Mouse (Mus musculus) forebrain, embryonic 13.5 days (tissue): ENCODE results near the gene Cacnb3. TPM values are rescaled to one million over a fixed set of nuclear protein-coding genes. Genes with fewer than 3 reads are reported as not detected.
"Not testable (repeated sequence)": the region's sequence is repeated elsewhere in the genome, so short reads cannot be mapped to it uniquely, and the experiment has no call there.

Experiments
- ATAC-seq: fragments of 200-750 bp; cut with Nextera tagmentation; 2 replicates; pipeline ENCODE4 v1.8.0; 2017
- H3K27ac ChIP-seq: fragments of 300-500 bp; sonication (generic); 2 replicates; pipeline ENCODE4 v1.5.1; 2015; ENCODE audit warnings: inconsistent platforms, mild to moderate bottlenecking, moderate library complexity
- H3K27me3 ChIP-seq: fragments of 300-500 bp; sonication (generic); 2 replicates; pipeline ENCODE4 v1.6.1; 2015; ENCODE audit warnings: mild to moderate bottlenecking, inconsistent platforms
- H3K36me3 ChIP-seq: fragments of 300-500 bp; sonication (generic); 2 replicates; pipeline ENCODE4 v1.6.1; 2015; ENCODE audit warnings: mild to moderate bottlenecking, inconsistent platforms; ENCODE audit not compliant: poor library complexity, severe bottlenecking
- H3K4me1 ChIP-seq: fragments of 300-500 bp; sonication (generic); 2 replicates; pipeline ENCODE4 v1.6.1; 2015; ENCODE audit warnings: inconsistent platforms
- H3K4me2 ChIP-seq: fragments of 300-500 bp; sonication (generic); 2 replicates; pipeline ENCODE4 v1.6.1; 2015; ENCODE audit warnings: inconsistent platforms, mild to moderate bottlenecking, moderate library complexity
- H3K4me3 ChIP-seq: fragments of 300-500 bp; sonication (generic); 2 replicates; pipeline ENCODE4 v1.5.1; 2015; ENCODE audit warnings: mild to moderate bottlenecking, inconsistent platforms
- H3K9ac ChIP-seq: fragments of 300-500 bp; sonication (generic); 2 replicates; pipeline ENCODE4 v1.6.1; 2015; ENCODE audit warnings: mild to moderate bottlenecking, inconsistent platforms
- H3K9me3 ChIP-seq: fragments of 300-500 bp; sonication (generic); replicated peaks from 2 replicates; pipeline ENCODE4 v1.6.1; 2016; ENCODE audit warnings: inconsistent platforms
- WGBS: fragments of 180-500 bp; shearing (Covaris S2); methylation state at CpG from one replicate; pipeline ENCODE4 v1.1.7; 2015; 5-methylcytosine and 5-hydroxymethylcytosine counted together
- polyA plus RNA-seq: library from polyadenylated mRNA; unstranded; fragments of >200 nt; fragmentation: Nextera tagmentation; extraction: Ambion mirVana; gene quantifications from 2 replicates; pipeline ENCODE4 v1.2.1, GENCODE M21; 2015

Gene Cacnb3
- polyA plus RNA-seq = 82.1 and 94.8 TPM in 2 replicates

DNA sequence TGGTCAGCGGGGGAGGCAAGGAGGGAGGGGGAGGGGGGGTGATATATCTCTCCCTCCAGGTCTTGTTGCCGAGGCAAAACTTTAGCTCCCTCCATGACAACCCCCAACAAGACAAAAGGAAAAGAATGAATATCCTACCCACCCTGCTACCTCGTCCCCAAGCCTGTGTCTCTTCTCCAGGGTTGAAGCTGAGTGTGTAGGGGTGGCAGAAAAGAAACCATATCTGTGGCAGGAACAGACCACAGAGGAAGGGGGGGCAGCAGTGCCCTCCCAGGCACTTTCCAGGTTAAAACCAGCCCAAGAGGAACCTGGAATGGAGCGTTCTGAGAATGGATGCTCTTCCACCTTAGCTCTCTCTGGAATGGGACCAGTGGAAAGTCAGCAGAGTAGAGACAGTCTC, at the start of gene Cacnb3:
Gene Cacnb3 (plus strand): TSS at position 301 of the 400 bp plus-strand sequence.
- Histone ChIP-seq H3K9ac (peak within 1 kb of the TSS; percentile 92), H3K27me3 (peaks cover 50% of the 10 kb centered on the region), H3K27ac (no peak within 1 kb of the TSS), H3K4me3 (peak within 1 kb of the TSS; percentile 72), H3K4me1 (peaks cover 53% of the 10 kb centered on the region), H3K9me3 (no peaks in the 10 kb centered on the region), H3K36me3 (no peaks in the 10 kb centered on the region), H3K4me2 (peak within 1 kb of the TSS; percentile 88)
- WGBS = 48% methylated on average over 4 of the region's 4 CpGs
- ATAC-seq = no peak

DNA sequence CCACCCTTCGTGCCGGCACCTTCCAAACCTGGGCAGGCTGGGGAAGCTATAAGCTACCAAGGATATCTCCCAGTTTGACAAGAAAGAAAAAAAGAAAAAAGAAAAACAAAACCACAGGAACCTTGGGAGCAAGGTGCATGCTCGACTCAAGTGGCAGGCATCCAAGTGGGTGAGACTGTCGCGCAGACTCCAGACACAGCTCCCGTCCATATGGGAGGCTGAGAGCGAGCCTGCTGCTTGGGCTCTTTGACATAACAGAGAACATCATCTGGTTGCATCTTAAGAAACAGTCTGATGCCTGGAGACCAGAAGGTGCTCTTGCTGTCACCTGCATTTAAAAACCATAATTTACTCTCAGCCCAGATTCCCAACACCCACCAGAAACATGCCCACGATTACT, 48.2 kb upstream of the Cacnb3 start:
- Histone ChIP-seq H3K27me3 (no peaks in the 10 kb centered on the region), H3K9ac (no peak overlapping the region), H3K4me2 (no peak overlapping the region), H3K36me3 (no peaks in the 10 kb centered on the region), H3K27ac (0 out of 2 replicates have a peak overlapping the region, but pooled peaks have one; percentile 52), H3K9me3 (no peaks in the 10 kb centered on the region), H3K4me1 (no peaks in the 10 kb centered on the region), H3K4me3 (no peak overlapping the region)
- WGBS = 81% methylated on average over 8 of the region's 8 CpGs
- ATAC-seq = no peak

DNA sequence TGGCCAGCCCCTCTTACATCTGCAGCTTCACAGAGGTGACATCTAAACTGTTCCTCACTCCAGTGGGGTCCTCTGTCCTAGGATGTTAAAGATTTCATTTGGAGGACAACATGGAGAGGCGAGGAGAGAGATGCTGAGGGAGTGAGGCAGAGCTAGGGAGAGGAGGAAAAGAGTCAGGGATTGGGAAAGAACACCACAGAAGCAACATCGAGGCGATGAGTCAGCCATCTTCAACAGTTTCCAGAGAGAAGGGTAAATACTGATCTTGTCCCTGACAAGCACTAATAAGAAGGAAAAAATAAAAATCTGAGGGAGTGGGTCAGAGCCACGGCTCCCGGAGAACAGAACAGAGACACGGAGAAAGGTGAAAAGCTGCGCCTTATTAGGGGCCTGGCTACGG, 47.6 kb upstream of the Cacnb3 start:
- Histone ChIP-seq H3K36me3 (no peaks in the 10 kb centered on the region), H3K27me3 (no peaks in the 10 kb centered on the region), H3K9me3 (no peaks in the 10 kb centered on the region), H3K4me3 (no peak overlapping the region), H3K9ac (no peak overlapping the region), H3K4me1 (no peaks in the 10 kb centered on the region), H3K27ac (peak overlapping the region; percentile 52; the same call in 1 of the 2 replicates), H3K4me2 (no peak overlapping the region)
- WGBS = 82% methylated on average over 8 of the region's 8 CpGs
- no peak for ATAC-seq

DNA sequence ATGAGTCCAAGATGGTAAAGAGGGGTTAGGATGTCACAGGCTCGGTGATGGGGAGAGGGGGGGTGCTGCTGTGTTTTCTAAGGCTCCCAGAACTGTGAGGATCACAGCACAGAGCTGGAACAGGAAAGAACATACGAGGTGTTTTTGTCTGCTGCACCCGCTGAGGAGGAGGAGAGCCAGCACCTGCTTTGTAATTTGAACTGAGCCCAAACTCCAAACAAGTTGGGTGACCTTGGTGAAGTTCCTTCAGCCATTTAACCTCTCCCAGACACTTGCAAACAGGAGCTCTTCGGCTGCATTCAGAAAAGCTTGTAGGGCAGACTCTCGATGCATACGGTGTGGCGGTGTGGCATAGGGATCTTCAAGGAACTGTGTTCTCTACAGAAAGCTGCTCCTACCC, 45.2 kb upstream of the Cacnb3 start:
- Histone ChIP-seq H3K27me3 (no peaks in the 10 kb centered on the region), H3K9ac (no peak overlapping the region), H3K4me1 (no peaks in the 10 kb centered on the region), H3K9me3 (no peaks in the 10 kb centered on the region), H3K27ac (no peak overlapping the region), H3K4me2 (no peak overlapping the region), H3K4me3 (no peak overlapping the region), H3K36me3 (peaks cover 16% of the 10 kb centered on the region)
- no peak for ATAC-seq
- WGBS = 41% methylated on average over 7 of the region's 7 CpGs

DNA sequence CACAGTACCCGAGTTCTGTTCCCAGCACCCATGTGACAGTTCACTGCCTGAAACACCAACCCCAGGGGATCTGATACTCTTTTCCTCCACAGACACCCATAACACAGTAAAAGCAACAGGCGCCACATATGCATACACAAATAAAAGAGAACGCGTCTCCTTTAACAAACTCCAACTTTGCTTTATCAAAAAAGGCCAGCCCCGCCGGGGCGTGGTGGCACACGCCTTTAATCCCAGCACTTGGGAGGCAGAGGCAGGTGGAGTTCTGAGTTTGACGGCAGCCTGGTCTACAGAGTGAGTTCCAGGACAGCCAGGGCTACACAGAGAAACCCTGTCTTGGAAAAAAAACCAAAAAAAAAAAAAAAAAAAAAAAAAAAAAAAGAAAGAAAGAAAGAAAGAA, 44.5 kb upstream of the Cacnb3 start:
- H3K27ac ChIP-seq, H3K9ac ChIP-seq, H3K27me3 ChIP-seq, ATAC-seq, H3K9me3 ChIP-seq, H3K4me3 ChIP-seq, H3K4me1 ChIP-seq, H3K4me2 ChIP-seq: not testable (repeated sequence)
- peaks cover 23% of the 10 kb centered on the region for H3K36me3 ChIP-seq
- WGBS = 83% methylated on average over 9 of the region's 9 CpGs

DNA sequence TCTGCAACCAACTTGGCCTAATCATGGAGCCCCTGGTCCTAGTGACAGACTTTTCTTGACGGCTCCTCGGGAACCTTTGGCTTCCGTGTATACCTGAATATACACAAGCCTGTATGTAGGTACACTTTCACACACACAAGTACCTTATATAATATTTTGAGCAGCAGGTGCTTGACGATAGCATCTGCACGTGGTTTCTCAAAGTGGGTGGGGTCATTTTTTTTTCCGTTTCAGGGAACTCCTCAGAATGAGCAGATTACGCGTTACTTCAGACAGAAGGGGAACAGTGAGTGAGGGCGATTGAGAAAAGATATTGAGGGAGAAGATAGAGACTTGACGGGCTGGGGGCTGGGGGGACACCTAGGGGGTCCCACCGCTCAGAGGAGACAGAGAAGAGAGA, 42.9 kb upstream of the Cacnb3 start:
- H3K9ac ChIP-seq = no peak overlapping the region
- ATAC-seq = no peak
- H3K4me1 ChIP-seq = no peaks in the 10 kb centered on the region
- H3K36me3 ChIP-seq = peaks cover 39% of the 10 kb centered on the region
- no peaks in the 10 kb centered on the region for H3K9me3 ChIP-seq
- H3K4me3 ChIP-seq = no peak overlapping the region
- no peak overlapping the region for H3K4me2 ChIP-seq
- H3K27ac ChIP-seq = no peak overlapping the region
- no peaks in the 10 kb centered on the region for H3K27me3 ChIP-seq
- 91% methylated on average over 11 of the region's 11 CpGs for WGBS

DNA sequence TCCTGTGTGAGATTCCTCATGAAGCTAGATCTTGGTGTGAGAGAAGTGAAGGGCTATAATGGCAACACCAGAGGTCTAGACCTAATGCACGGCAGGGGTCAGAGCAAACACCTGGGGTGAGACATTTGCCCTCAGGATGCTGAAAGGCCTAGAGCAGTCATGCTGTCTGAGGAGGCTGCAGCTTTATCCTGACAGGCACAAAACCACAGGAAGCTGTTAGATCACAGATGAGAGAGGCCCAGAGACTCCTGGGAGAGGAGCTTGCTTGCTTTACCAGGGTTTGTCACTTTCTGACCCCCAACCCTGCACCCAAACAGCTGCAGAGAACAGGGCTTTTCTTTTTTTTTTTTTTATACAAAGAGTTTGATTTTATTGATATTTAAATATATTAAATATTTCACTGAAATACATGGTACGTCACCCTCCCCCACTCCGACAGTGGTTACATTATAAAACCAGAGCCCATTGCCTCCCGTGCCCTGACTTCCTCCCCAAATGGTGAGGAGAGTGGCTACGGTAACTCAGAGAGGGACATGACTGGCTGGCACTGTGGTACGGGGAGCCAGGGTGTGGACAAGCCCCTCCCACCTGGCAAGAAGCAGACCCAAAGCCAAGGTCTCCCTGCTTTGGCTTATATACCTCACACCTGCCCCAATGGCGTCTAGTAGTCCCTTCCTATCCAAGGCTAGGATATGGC, 40.9 kb upstream of the Cacnb3 start:
- no peak overlapping the region for H3K9ac ChIP-seq
- no peak overlapping the region for H3K4me2 ChIP-seq
- no peaks in the 10 kb centered on the region for H3K27me3 ChIP-seq
- H3K4me3 ChIP-seq = no peak overlapping the region
- WGBS = 84% methylated on average over 7 of the region's 7 CpGs
- no peaks in the 10 kb centered on the region for H3K9me3 ChIP-seq
- H3K36me3 ChIP-seq = peaks cover 60% of the 10 kb centered on the region
- ATAC-seq = no peak
- H3K27ac ChIP-seq = no peak overlapping the region
- no peaks in the 10 kb centered on the region for H3K4me1 ChIP-seq

DNA sequence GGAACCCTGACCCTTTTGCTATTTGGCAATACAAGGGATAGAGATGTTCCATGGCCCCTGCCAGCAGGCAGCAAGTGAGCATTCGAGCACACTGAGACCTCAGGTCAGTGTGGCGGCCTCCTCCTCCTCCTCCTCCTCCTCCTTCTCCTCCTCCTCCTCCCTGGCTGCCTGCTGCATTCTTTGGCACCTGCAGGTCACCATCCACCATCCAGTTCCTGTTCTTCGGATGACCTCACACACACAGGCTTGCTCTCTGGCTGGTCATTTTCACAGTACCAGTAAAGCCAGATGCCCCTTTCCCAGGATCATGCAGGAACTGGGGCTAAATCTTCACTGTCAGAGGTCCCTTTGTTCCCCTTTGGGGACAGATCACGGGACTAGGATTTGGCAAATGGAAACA, 39.2 kb upstream of the Cacnb3 start:
- no peak for ATAC-seq
- no peaks in the 10 kb centered on the region for H3K27me3 ChIP-seq
- no peak overlapping the region for H3K4me2 ChIP-seq
- H3K9ac ChIP-seq = no peak overlapping the region; the same call in 1 of the 2 replicates
- no peak overlapping the region for H3K27ac ChIP-seq
- H3K36me3 ChIP-seq = peaks cover 76% of the 10 kb centered on the region
- no peak overlapping the region for H3K4me3 ChIP-seq
- 63% methylated on average over 4 of the region's 4 CpGs for WGBS
- H3K9me3 ChIP-seq = no peaks in the 10 kb centered on the region
- H3K4me1 ChIP-seq = no peaks in the 10 kb centered on the region

DNA sequence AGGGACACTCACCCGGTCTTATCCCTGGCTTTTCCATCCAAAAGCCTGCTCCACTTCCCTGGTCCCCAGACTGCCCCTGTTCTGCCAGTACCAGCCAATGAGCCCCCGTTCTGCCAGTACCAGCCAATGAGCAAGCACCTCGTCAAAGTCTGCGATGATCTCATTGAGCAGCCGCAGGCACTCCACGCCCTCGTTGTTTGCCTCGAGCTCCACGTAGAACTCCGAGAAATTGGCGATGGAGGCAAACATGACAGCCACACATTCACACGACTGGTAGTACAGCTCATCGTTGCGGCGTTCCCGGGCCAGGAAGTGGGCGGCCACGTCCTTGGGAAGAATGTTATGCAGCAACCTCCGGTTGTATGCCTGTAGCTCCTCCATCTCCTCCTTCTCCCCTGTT, 36.4 kb upstream of the Cacnb3 start:
- Histone ChIP-seq H3K4me1 (no peaks in the 10 kb centered on the region), H3K36me3 (peaks cover 98% of the 10 kb centered on the region), H3K9me3 (no peaks in the 10 kb centered on the region), H3K9ac (no peak overlapping the region), H3K4me3 (no peak overlapping the region), H3K27me3 (no peaks in the 10 kb centered on the region), H3K27ac (no peak overlapping the region), H3K4me2 (no peak overlapping the region)
- no peak for ATAC-seq
- WGBS = 80% methylated on average over 19 of the region's 19 CpGs

DNA sequence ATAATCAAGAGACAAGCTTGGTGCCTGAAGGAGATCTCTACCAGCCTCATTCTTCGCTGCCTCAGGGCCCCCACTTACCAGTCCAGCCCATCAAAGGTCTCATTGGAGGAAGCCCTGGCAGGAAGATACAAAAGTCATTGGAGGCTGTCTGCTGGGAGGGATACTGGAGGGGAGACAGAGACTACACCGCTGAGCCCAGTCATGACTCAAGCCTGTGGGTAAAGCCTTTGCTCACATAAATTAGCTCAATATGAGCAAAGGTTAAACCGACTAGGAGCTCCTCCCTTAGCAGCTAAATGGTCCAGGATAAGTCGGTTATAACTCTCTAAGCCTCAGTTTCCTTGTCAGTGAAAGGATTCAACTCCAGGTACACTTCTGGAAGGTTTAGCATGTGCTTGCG, 35.6 kb upstream of the Cacnb3 start:
- Histone ChIP-seq H3K4me2 (no peak overlapping the region), H3K27me3 (no peaks in the 10 kb centered on the region), H3K9ac (no peak overlapping the region), H3K4me1 (no peaks in the 10 kb centered on the region), H3K36me3 (peaks cover 99% of the 10 kb centered on the region), H3K4me3 (no peak overlapping the region), H3K9me3 (no peaks in the 10 kb centered on the region), H3K27ac (no peak overlapping the region)
- WGBS = 90% methylated on average over 5 of the region's 5 CpGs
- ATAC-seq = no peak

DNA sequence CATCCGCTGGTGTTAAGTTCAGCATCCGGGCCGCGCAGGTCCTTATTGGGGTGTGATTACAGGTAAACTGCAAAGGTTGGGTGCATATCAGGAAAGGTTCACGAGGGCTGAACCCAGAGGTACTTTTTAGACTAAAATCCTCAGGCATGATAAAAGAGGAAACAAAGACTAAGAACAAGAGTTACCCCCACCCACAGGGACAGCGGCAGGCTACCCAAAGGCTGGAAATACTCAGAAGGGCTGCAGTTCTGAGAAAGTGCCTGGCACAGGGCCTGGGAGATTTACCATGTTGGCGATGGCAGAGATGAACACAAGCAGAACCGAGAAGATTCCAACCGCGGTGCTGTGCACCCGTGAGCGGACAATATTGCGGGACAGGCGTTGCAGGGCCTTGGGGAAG, 34.0 kb upstream of the Cacnb3 start:
- H3K9ac ChIP-seq = no peak overlapping the region
- ATAC-seq = no peak
- H3K36me3 ChIP-seq = peaks cover 99% of the 10 kb centered on the region
- no peaks in the 10 kb centered on the region for H3K9me3 ChIP-seq
- no peaks in the 10 kb centered on the region for H3K27me3 ChIP-seq
- H3K27ac ChIP-seq = no peak overlapping the region
- 97% methylated on average over 14 of the region's 14 CpGs for WGBS
- H3K4me3 ChIP-seq = no peak overlapping the region
- no peaks in the 10 kb centered on the region for H3K4me1 ChIP-seq
- H3K4me2 ChIP-seq = no peak overlapping the region

DNA sequence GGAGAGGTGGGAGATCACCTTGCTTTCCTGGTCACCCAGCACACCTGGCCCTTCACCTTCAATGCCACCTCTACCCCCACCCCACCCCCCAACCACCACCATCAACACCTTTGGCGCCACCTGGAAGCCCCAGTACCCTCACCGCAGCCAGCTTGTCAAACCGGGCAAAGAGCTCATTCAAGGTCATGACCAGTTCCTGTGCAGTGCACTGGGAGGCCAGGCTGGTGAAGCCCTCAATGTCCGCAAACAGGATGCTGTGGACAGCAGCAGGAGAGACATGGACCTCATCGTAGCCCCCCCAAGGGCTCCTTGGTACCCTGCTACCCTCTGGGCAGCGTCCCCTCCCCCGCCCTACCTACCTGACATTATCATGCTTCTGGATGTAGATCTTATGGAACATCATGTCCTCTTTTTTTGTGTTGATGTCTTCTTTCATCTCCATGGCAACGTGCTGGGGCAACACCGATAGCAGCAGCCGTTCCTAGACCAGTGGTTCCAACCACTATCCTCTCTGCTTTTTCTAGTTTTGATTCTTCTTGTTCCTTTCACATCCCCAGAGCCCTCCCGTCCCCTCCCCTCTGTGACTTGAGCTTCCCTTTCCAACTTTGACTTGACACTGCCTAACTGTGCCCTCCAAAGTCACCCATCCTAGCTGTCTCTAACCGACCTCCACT, 30.5 kb upstream of the Cacnb3 start:
- Histone ChIP-seq H3K4me3 (no peak overlapping the region), H3K9me3 (no peaks in the 10 kb centered on the region), H3K4me2 (no peak overlapping the region), H3K27me3 (no peaks in the 10 kb centered on the region), H3K9ac (no peak overlapping the region), H3K36me3 (peaks cover 97% of the 10 kb centered on the region), H3K27ac (no peak overlapping the region), H3K4me1 (peaks cover 14% of the 10 kb centered on the region; the same call in 1 of the 2 replicates)
- no peak for ATAC-seq
- WGBS = 85% methylated on average over 12 of the region's 12 CpGs
